Mouse (Mus musculus) liver, embryonic 18 days (tissue): ENCODE results near the gene Ggps1. TPM values are rescaled to one million over a fixed set of nuclear protein-coding genes. Genes with fewer than 3 reads are reported as not detected.

Experiments
- polyA plus RNA-seq: library from polyadenylated mRNA; depleted of rRNA; stranded (reverse); fragments of >200 nt; gene quantifications from 2 replicates; pipeline ENCODE4 v1.2.3, GENCODE M21; 2012; rRNA removed

The Ggps1 gene
- 7.3 and 8.1 TPM in 2 replicates for polyA plus RNA-seq

DNA sequence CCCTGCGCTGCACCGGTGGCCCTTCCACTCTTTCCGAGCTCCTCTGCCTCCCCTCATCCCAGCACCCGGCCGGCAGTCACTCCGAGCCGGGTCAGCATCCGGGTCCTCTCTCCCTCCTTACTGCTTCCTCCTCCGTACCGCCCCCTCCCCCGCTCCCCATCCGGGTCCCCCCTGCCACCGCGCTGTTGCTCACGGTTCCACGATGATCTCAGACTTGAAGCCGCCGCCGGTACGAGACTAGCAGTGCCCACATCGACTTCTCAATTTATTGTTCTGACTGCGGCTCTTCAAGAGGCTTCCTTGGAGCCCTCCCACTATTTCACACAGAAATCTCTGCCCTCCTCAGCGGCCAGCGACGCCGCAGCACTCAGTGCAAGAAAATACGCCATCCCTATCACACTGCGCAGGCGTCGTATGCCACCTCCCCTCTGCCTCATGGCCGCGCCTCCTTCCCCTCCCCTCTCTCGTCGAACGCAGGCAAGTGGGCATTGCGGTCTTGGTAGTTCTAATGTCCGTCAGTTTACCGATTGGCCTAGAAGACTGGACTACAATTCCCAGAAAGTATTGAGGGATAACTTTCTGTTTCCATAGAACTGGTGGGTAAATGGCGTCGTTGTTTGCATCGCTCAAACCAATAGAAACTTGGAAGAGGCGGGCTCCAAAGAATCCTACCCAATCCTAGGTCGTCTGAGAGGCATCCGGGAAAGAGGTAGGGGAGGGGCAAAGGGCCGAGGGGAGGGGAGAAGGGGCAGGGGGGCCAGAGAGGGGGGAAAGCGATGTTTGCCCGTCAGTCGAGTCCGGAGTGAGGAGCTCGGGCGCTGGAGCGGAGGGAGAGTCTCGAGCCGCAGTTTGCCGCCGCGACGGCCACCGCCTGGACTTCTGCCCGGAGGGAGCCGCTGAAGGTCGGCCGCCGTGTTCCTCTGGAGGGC is at the start of gene Ggps1, which contains the start of gene Arid4b:
TSS of gene Ggps1 (minus strand) at position 476 of the 929 bp plus-strand sequence.
TSS of gene Arid4b (plus strand) at position 220 of the 929 bp plus-strand sequence.

GRCm38 (mm10) chr13:14039292-14039965 is 23.9 kb downstream of the Ggps1 start, which contains the start of gene Tbce:
Gene Tbce, minus strand, starts transcription at chr13:14039638.

Other genes with a start within 250 kb of the Ggps1 start
- gene B3galnt2, start 109.0 kb downstream of the Ggps1 start, polyA plus RNA-seq, result 16.4 and 21.4 TPM in 2 replicates
- gene Tbce, start 23.9 kb downstream of the Ggps1 start, polyA plus RNA-seq, result 29.6 and 30.9 TPM in 2 replicates
- gene Arid4b, start 256 bp downstream of the Ggps1 start, polyA plus RNA-seq, result 5.8 and 6.5 TPM in 2 replicates